Mouse (Mus musculus) C2C12 (cell line): ENCODE measurements at regions not wholly inside any gene's neighbourhood (a gene's known extent, or its start where the extent isn't known, plus 50 kb on each side); places are given as distances from the start of the nearest gene placed in this dataset.

Experiments used
- CEBPB ChIP-seq: IDR thresholded peaks from one replicate; pipeline ENCODE4 v1.6.1; 2011; ENCODE audit warnings: low read depth, mild to moderate bottlenecking, control low read depth, moderate library complexity
- CTCF ChIP-seq: IDR thresholded peaks from one replicate; pipeline ENCODE4 v1.5.1; 2011; ENCODE audit not compliant: control insufficient read depth, insufficient read depth, insufficient read length
- MAX ChIP-seq: IDR thresholded peaks from one replicate; pipeline ENCODE4 v1.6.1; 2011; ENCODE audit warnings: mild to moderate bottlenecking, control low read depth
- USF1 ChIP-seq: IDR thresholded peaks from one replicate; pipeline ENCODE4 v1.6.1; 2011; ENCODE audit warnings: low read depth, mild to moderate bottlenecking, control low read depth, moderate library complexity

DNA sequence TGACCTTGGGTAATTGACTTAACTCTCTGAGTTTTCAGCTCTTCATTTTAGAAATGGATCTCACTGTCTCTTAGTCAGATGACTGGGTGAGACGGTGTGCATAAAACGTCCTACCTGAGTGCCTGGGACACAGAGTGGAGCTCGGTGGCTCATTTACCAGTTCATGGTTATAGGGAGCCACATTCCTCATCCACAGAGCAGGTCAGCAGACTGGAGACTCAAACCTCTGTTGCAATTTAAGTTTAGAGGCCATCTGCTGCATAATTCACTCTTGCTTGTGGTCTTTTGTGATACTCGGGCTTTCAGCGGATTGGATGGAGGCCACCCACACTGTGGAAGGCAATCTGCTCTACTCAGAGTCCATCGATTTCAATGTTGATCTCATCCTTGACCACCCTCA is 343.8 kb upstream of the Kif2a start:
- TF ChIP-seq MAX (no peak), CTCF (no peak), USF1 (no peak), CEBPB (no peak)
